Mouse (Mus musculus) neural tube, embryonic 10.5 days (tissue): ENCODE results near the gene Rplp0.
"Not testable (repeated sequence)": the region's sequence is repeated elsewhere in the genome, so short reads cannot be mapped to it uniquely, and the experiment has no call there.

Experiments
- DNase-seq: peaks from one replicate; pipeline ENCODE4 v3.0.0-alpha.2; 2017; ENCODE audit warnings: low spot score; ENCODE audit errors: extremely low spot score

Gene Rplp0

GRCm38 (mm10) chr5:115559237-115560101 is at the start of gene Rplp0:
TSS of gene Rplp0 (plus strand) at chr5:115559467.
- peak; percentile 99 for DNase-seq

DNA sequence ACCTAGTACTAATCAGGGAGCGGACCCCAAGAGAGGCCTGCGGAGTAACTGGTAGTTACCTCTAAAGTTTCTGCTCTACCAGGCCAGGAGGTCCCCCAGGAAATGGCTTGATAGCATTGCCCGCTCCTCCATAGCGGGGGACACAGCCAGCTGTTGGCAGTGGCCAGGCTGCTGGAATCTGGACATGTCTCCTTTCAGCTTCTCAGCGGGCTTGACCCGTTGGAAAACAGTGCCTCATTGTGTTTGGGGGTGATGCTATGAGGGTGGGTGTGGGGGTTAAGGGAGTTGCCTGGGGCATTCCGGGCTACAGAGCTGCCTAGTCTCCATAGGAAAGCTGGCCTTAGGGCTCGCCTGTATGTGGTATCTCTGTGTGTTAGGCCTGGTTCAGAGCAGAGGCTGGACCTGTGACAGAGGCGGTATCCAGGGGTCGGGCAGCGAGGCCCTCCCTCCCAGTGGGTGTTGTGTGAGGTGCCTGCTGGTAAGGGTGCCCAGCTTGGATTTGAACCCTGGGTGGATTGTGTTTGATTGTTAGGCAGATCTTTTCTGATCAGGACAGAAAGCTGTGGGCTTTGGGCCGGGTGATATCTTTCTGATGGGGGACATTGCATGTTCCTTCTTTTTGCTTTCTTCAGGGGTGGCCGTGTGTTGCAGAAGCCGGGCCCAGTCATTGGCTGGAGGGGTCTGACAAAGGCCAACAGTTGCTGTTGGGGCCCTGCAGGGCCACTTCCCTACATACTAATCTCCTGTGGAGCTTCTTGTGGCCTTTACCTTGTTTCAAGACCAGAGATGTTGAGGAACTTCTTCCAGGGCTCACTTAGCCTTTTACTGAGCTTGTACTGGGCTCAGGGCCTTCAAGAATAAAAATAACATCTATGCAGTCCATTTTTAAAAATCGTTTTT is 49.2 kb upstream of the Rplp0 start:
- DNase-seq, result no peak

- DNase-seq, result no peak
Observed at GRCm38 (mm10) chr5:115512375-115512774, 46.9 kb upstream of the Rplp0 start.

GRCm38 (mm10) chr5:115513246-115513645 is 46.0 kb upstream of the Rplp0 start:
- DNase-seq, result no peak

GRCm38 (mm10) chr5:115513721-115514120 is 45.5 kb upstream of the Rplp0 start:
- no peak for DNase-seq

- DNase-seq, result no peak
Observed at GRCm38 (mm10) chr5:115514346-115514745, 44.9 kb upstream of the Rplp0 start.

GRCm38 (mm10) chr5:115514896-115515587 is 44.2 kb upstream of the Rplp0 start:
- DNase-seq, result no peak

GRCm38 (mm10) chr5:115516081-115516907 is 43.0 kb upstream of the Rplp0 start:
- DNase-seq, result no peak

DNA sequence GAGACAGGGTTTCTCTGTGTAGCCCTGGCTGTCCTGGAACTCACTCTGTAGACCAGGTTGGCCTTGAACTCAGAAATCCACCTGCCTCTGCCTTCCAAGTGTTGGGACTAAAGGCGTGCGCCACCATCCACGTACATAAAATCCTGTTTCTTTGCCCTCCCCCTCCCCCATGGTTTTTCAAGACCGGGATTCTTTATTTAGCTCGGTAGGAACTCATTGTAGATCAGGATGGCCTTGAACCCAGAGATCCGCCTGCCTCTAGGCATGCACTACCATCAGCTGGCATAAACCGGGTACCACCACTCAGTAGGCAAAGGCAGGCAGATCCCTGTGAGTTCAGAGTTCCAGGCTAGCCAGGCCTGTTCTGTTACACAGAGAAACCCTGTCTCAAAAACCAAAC is 42.4 kb upstream of the Rplp0 start:
- DNase-seq, result no peak

- DNase-seq, result no peak
Observed at GRCm38 (mm10) chr5:115517501-115517900, 41.8 kb upstream of the Rplp0 start.

- not testable (repeated sequence) for DNase-seq
Observed at GRCm38 (mm10) chr5:115518214-115518613, 41.1 kb upstream of the Rplp0 start.

DNA sequence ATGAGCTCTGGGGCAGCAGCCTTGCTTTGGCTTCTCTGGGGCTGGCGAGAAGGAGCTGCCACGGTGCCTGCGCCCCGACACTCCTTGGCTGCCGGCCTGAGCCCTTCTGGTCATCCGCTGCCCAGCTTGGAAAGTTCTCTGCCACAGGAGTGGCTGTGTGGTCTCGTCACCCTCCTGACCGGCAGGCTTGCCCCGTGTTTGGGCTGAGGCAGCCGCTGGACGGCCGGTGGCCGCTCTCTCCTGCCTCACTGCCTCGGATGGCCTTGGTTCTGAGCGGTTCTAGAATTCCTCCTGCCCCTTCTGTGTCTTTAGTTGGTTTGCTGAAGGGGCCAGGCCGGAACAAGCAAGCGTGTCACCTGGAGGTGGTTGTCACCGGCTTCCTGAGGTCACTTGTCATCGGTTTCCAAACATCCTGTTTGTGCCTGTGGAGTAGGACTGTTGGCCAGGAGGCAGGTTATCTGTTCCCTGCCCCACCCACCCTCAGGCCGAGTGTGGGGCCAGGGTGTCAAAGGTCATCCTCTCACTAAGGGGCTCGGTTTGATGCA is 38.9 kb upstream of the Rplp0 start:
- DNase-seq, result no peak

GRCm38 (mm10) chr5:115521553-115522461 is 37.5 kb upstream of the Rplp0 start:
- no peak for DNase-seq

- no peak for DNase-seq
Observed at GRCm38 (mm10) chr5:115522531-115522930, 36.7 kb upstream of the Rplp0 start.

DNA sequence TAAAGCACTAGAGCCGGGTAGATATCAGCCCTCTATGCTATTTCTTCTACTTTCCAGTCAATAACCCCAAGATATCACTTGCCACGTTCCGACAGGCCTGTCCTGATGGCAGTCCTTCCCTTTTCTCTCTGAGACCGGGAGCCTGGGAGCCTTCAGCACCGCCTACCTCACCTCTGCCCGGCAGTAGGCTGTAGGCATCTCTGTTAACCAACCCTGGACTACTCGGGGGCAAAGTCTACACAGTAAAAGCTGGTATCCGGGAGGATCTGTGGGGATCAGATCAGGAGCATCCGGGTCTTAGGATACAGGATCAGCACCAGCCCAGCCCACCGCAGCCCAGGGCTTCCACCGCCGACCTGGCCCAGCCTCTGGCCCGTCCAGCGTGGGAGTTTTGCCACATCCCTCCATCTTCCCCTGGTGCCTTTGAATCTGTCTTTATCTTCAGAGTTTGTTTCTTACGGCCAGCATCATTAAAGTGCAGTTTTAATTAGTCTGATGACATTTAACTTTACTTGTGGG is 36.2 kb upstream of the Rplp0 start:
- no peak for DNase-seq

DNA sequence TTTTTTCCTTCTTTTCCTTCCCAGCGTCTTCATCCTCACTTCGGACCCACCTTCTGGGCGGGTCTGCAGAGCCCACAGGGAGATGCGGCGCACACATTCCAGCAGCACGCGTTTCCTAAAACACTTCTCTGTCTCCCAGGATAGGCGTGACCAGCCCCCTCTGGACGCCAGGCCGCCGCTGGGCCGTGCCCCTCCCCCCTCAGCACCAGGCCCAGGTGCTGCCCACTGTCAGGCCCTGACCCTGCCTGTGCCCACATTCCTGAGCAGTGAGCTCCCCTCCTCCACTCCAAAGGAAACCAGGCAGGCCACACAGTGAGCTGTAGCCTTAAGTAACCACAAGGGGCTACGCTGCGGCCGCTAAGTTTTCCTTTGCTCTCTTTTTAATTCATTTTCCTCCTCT is 35.3 kb upstream of the Rplp0 start:
- DNase-seq, result peak; percentile 62

- DNase-seq, result no peak
Observed at GRCm38 (mm10) chr5:115524471-115524870, 34.8 kb upstream of the Rplp0 start.

- no peak for DNase-seq
Observed at GRCm38 (mm10) chr5:115525416-115525815, 33.9 kb upstream of the Rplp0 start.

GRCm38 (mm10) chr5:115525943-115526342 is 33.3 kb upstream of the Rplp0 start:
- no peak for DNase-seq
